Mouse (Mus musculus) yolk sac, embryonic 10.5 days (tissue): ENCODE measurements around the gene Bbs10.
A peak's percentile ranks its signal among the peaks of the same experiment; 100 is the strongest.

Experiments
- DNase-seq: peaks from one replicate; pipeline ENCODE4 v3.0.0-alpha.2; 2017; ENCODE audit warnings: low spot score

Gene Bbs10

GRCm38 (mm10) chr10:111298140-111299098, at the start of gene Bbs10:
Gene Bbs10 (plus strand): TSS chr10:111298679.
- DNase-seq = peak; percentile 95

DNA sequence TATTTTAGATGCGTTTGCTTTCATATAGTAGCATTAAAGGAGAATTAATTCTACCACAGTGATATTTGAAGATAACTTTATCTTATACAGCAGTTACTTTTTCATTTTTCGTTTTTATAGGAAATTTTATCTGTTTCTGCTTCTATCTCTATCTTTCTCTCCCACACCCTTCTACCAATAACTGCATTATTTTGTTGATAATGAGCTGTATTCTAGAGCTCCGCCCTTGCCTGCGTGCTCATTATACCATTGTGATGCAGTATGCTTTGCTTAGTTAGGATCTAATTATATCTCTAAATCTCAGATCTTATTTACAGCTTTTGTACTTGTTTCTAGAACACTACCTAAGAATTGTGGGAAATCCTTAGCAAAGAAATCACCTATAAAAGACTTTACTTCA, 48.3 kb upstream of the Bbs10 start:
- no peak for DNase-seq

DNA sequence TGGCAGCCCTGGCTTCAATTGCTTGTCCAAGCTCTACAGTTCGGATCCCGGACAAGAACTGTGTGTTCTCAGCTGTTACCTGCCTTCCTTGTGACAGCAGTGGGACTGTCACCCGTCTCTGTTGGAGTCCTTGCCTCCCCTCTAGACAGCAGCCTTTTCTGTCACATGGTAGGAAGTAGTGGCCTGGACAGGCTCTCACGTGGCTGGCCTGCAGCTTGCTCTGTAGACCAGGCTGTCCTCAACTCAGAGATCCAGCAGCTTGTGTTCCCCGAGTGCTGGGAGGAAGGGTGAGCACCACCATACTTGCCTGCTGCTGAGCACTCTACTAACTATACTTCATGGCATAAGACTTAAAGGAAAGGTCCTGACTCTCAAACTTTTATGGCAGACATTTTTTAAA, 46.8 kb upstream of the Bbs10 start:
- no peak for DNase-seq

- no peak for DNase-seq
Measured at GRCm38 (mm10) chr10:111255228-111255627, 43.3 kb upstream of the Bbs10 start.

GRCm38 (mm10) chr10:111256156-111256555, 42.3 kb upstream of the Bbs10 start:
- DNase-seq = no peak

GRCm38 (mm10) chr10:111257358-111257757, 41.1 kb upstream of the Bbs10 start:
- DNase-seq = no peak

DNA sequence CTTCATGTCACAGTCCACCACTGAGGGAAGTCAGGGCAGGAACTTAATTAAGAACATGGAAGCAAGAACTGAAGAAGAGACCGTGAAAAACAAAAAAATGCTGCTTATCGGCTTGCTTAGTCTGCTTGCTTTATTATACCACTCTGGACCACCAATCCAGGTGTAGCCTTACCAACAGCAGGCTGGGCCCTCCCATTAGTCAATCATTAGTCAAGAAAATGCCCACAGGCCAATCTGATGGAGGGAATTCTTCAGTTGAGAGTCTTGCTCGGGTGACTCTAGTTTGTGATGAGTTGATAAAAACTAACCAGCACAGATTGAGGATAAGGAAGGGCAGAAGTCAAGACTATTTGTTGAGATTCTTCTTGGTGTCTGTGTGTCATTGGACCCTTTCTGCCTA, 40.2 kb upstream of the Bbs10 start:
- peak; percentile 37 for DNase-seq

DNA sequence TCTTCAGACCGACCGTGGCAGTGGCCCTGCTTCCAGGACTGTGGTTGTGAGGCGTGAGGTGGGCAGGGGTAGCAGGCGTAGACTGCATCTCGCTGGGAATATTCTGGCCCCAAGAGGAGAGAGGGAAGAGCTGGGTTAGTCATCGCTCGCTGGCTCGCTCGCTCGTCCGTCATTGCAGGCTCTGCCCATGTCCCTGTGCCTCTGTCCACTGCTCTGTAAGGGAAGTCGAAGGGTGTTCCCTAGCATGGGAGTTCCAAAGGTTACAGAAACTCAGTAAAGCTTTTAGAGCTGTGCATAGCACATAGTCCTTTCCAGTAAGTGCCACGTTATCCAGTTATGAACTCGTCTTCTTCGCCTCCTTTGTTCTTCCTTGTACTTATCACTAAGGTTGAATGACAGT, 26.8 kb upstream of the Bbs10 start:
- peak; percentile 57 for DNase-seq

- DNase-seq = no peak
Measured at GRCm38 (mm10) chr10:111272905-111273304, 25.6 kb upstream of the Bbs10 start.

GRCm38 (mm10) chr10:111273463-111274088, 24.9 kb upstream of the Bbs10 start:
- no peak for DNase-seq

DNA sequence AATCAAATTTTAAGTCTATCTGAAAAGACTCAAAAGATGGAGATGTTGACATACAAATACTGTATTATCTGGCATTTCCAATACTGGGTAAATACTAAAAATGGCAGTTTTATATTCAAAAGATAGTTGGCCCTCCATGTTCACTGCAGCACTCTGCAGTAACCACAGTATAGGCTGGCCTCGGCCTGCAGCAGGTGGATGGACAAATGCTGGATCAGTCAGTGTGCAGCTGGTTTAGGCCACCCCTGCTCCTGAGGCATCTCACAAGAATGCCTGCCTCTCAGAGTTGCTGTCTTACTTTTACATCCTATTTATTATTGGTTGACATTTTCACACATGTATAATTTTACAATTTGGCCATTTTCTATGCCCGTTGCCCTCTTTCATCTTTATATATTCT, 22.7 kb upstream of the Bbs10 start:
- no peak for DNase-seq

DNA sequence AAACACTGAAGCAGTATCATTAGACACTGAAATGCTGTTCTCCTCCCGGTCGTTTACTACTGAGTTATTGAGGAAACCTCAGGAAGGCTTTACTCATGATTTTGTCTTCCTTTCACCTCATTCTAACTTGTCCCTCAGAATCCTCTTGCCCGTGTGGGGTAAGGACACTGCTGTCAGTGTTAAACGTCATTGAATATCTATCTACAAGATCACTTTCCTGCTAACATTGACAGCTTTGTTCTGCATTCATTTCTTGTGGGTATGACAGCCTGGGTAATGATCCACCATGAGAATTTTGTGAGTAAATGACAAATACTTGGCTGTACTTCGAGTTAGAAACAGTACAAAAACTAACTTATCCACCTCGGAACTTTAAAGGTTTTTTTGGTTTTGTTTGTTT, 848 bp upstream of the Bbs10 start:
- no peak for DNase-seq

GRCm38 (mm10) chr10:111299591-111299990, 1.1 kb downstream of the Bbs10 start:
- no peak for DNase-seq

- DNase-seq = no peak
Measured at GRCm38 (mm10) chr10:111301041-111301440, 2.6 kb downstream of the Bbs10 start.

GRCm38 (mm10) chr10:111302486-111302885, 4.0 kb downstream of the Bbs10 start:
- no peak for DNase-seq

- no peak for DNase-seq
Measured at GRCm38 (mm10) chr10:111308850-111309501, 10.5 kb downstream of the Bbs10 start.

DNA sequence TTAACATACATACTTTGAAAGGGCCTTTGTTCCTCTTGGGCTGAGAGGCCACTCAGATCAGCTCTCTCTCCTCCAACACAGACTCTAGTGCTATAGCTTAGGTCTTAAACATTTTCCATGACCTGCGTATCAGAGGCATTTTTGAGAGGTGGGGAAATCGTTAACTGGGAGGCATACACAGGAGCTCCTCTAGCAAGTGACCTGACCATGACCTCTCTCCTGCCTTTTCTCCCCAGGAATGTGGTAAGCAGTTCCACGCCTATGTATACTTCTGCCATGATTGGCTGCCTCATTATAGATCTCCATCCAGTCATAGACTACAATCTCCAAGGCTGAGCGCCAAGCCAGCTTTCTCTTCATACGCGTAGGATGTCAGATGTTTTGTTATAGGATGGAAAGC, 14.8 kb downstream of the Bbs10 start:
- DNase-seq = no peak

DNA sequence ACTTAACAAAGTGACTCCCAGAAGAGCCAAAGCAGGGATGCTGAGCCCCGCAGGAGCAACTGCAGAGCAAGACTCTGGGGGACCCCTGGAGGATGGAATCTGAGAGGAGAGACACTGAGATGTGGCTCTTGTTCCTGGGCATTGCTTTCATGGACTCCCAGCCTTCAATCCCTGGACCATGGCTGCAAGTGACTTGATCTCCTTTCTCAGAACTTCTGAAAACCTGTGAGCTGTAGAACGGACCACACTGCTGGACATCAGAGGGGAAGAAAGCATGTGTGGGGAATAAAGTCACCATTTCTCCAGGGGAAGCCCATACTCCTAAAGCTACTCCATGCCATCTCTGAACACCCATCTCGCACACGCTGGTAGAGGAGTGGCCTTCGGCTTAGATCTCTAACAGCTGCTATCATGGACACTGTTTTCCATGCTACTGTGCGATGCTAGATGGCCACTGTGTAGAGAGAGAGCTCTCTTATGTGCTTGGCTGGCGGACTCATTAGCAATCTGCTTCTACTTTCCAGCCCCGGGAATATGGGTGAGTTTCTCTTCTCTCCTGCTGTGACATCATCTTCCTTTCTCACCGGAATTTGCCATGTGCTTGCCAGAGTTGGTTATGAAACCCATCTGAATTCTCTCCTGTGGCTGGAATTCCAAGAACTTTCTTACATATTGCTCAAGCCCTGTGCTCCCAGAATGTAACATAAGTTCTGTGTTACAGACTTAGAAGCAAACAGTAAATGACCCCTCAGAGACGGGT, 16.3 kb downstream of the Bbs10 start:
- DNase-seq = no peak

GRCm38 (mm10) chr10:111315940-111316339, 17.5 kb downstream of the Bbs10 start:
- DNase-seq = no peak

DNA sequence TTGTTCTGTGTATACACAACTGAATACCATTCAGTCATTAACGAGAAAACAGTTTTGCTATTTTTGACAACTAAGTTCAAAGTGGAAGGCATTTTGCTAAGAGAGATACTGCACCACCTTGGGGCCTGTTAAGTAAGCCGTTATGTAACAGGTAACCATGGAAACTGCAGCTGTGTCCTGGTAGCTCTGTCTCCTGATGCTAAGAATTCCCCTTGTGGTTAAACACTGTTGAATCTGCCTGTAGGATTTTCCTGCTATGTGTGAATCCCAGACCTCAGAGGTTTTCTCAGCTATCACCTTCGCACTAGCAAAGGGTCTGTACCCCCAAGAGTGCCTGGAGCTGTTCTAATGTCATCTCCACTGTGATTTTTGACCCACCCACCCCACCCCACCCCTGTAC, 19.5 kb downstream of the Bbs10 start:
- DNase-seq = no peak

GRCm38 (mm10) chr10:111318805-111319500, 20.5 kb downstream of the Bbs10 start:
- DNase-seq = no peak
